Mouse (Mus musculus) stomach, postnatal 0 days (tissue): Measurements from ENCODE around the gene Sgca. TPM values are rescaled to one million over a fixed set of nuclear protein-coding genes. Genes with fewer than 3 reads are reported as not detected.

Experiments used
- ATAC-seq: fragments of 200-750 bp; cut with Nextera tagmentation; 2 replicates; pipeline ENCODE4 v1.8.0; 2017; ENCODE audit not compliant: low FRiP score, low TSS enrichment
- DNase-seq: peaks from one replicate; pipeline ENCODE4 v3.0.0-alpha.2; 2016; ENCODE audit warnings: low spot score
- H3K27ac ChIP-seq: fragments of 300-500 bp; sonication (generic); replicated peaks from 2 replicates; pipeline ENCODE4 v1.5.1; 2014; ENCODE audit warnings: mild to moderate bottlenecking, control low read depth
- H3K27me3 ChIP-seq: fragments of 300-500 bp; sonication (generic); 2 replicates; pipeline ENCODE4 v1.6.1; 2014; ENCODE audit warnings: low read length; ENCODE audit not compliant: control insufficient read depth, insufficient read depth
- H3K36me3 ChIP-seq: fragments of 300-500 bp; sonication (generic); 2 replicates; pipeline ENCODE4 v1.6.1; 2014; ENCODE audit warnings: low read length, mixed read lengths; ENCODE audit not compliant: control insufficient read depth, insufficient read depth
- H3K4me1 ChIP-seq: fragments of 300-500 bp; sonication (generic); replicated peaks from 2 replicates; pipeline ENCODE4 v1.6.1; 2014; ENCODE audit warnings: antibody characterized with exemption; ENCODE audit not compliant: control insufficient read depth, insufficient read depth
- H3K4me2 ChIP-seq: fragments of 300-500 bp; sonication (generic); replicated peaks from 2 replicates; pipeline ENCODE4 v1.6.1; 2014; ENCODE audit warnings: low read depth, mild to moderate bottlenecking, control low read depth, moderate library complexity
- H3K4me3 ChIP-seq: fragments of 300-500 bp; sonication (generic); 2 replicates; pipeline ENCODE4 v1.5.1; 2014; ENCODE audit warnings: low read depth, low read length, control low read depth
- H3K9ac ChIP-seq: fragments of 300-500 bp; sonication (generic); 2 replicates; pipeline ENCODE4 v1.6.1; 2014; ENCODE audit warnings: mild to moderate bottlenecking, low read length, control low read depth, mixed read lengths
- H3K9me3 ChIP-seq: fragments of 300-500 bp; sonication (generic); 2 replicates; pipeline ENCODE4 v1.6.1; 2016; ENCODE audit warnings: low read length; ENCODE audit not compliant: control insufficient read depth
- CTCF ChIP-seq: IDR thresholded peaks from 2 replicates; pipeline ENCODE4 v1.5.1; 2016; ENCODE audit warnings: antibody characterized with exemption, low read depth, mild to moderate bottlenecking, moderate library complexity
- EP300 ChIP-seq: optimal IDR thresholded peaks from 2 replicates; pipeline ENCODE3; 2016; ENCODE audit warnings: antibody characterized with exemption
- WGBS: fragments of 180-500 bp; shearing (Covaris S2); extraction: QIAGEN DNeasy Blood & Tissue Kit; methylation state at CpG from one replicate; pipeline ENCODE4 v1.1.7; 2014; 5-methylcytosine and 5-hydroxymethylcytosine counted together
- polyA plus RNA-seq: library from polyadenylated mRNA; unstranded; fragments of >200 nt; fragmentation: Nextera tagmentation; extraction: Ambion mirVana; gene quantifications from 2 replicates; pipeline ENCODE4 v1.2.1, GENCODE M21; 2015

Gene Sgca
- polyA plus RNA-seq, 1 experiment from 2014 or later: 0.47 TPM

DNA sequence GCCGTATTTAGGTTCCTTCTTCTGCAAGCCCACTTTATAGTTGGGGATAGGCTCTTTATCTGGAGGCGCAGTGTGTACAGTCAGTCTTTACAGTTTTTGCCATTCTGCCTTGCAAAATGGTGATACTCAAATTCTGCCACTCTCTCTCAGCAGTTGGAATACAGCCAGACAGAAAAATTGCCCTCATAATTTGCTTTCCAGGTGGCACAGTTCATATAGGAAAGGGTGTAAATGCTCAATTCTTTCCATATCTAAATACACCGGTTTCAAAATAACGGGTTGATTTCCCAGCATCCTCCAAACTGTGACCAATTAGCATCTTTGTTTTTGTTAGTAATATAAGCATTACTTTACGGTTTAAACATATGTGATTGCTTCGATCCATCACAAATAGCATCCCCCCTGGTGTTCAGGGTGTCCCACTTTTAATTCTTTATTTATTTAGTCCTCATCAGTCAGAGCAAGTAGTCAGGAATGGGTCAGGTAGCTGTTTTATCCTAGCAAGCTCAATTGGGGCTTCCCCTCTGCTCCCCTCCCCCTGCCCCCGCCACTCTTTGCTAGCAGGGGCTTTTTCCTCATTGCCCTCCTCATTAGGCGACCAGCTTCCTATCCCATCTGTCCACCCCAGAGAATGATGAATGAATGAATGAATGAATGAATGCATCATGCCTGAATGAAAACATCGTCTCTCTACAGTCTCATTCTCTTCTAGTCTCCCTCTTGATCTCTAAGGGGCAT is 2.2 kb upstream of the Sgca start:
- ATAC-seq: no peak
- Histone ChIP-seq H3K4me3 (no peak overlapping the region), H3K9ac (no peak overlapping the region)

DNA sequence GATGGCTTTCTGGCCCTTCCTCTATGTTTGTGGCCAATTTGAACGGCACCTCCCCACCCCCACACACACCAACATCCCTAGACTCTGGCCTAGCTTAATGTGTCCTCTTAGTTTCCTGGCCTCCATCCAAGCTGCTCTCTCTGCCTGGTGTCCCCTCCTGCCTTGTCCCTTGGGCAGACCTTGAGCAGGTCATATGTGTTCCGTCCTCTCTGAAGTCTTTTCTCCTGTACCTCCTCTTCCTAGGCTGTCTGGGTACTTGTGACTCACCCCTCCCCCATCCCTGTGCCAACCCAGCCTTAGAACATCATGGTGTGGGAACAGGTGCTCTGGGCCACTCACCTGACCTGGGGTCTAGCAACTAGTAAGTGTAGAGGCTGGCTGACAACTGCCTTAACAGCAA is 1.2 kb downstream of the Sgca start:
- Histone ChIP-seq H3K4me1 (no peaks in the 10 kb centered on the region), H3K4me2 (no peak overlapping the region), H3K4me3 (no peak overlapping the region), H3K36me3 (no peaks in the 10 kb centered on the region), H3K9ac (no peak overlapping the region), H3K9me3 (no peaks in the 10 kb centered on the region), H3K27ac (no peak overlapping the region), H3K27me3 (no peaks in the 10 kb centered on the region)
- DNase-seq (no peak), ATAC-seq (no peak)
- no peak for TF ChIP-seq EP300
- TF ChIP-seq CTCF: no peak
- WGBS: 75% methylated on average over 2 of the region's 2 CpGs

More for the DNA sequence above, 2.2 kb upstream of the Sgca start:
- Histone ChIP-seq H3K36me3 (no peaks in the 10 kb centered on the region), H3K4me2 (no peak overlapping the region), H3K4me1 (no peaks in the 10 kb centered on the region), H3K27me3 (no peaks in the 10 kb centered on the region), H3K9me3 (no peaks in the 10 kb centered on the region), H3K27ac (no peak overlapping the region)
- TF ChIP-seq CTCF (no peak), EP300 (no peak)
- WGBS: 37% methylated on average over 9 of the region's 9 CpGs
- DNase-seq: no peak

DNA sequence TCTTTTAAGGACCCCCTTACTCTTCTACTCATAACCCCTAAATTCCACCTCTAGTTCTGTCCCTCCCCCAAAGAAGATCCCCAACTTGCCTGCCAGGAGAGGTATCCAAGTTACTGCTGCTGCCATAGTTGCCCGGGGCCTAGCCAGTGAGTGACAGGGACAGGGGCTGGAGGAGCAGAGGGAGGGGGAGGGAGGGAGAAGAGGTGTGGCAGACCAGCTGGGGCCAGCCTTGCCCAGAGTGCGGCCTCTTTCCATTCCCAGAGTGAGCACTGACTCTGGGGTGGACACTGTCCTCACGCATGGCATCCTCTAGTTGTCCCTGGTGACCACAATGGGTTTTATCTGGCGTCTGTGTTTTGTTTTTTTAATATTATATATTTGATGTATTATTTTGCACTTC is 2.8 kb downstream of the Sgca start:
- Histone ChIP-seq H3K36me3 (no peaks in the 10 kb centered on the region), H3K9ac (no peak overlapping the region), H3K4me3 (no peak overlapping the region), H3K27ac (no peak overlapping the region), H3K9me3 (no peaks in the 10 kb centered on the region), H3K4me1 (no peaks in the 10 kb centered on the region), H3K4me2 (no peak overlapping the region), H3K27me3 (no peaks in the 10 kb centered on the region)
- no peak for TF ChIP-seq CTCF
- TF ChIP-seq EP300: no peak
- 48% methylated on average over 4 of the region's 4 CpGs for WGBS
- DNase-seq (no peak), ATAC-seq (no peak)

DNA sequence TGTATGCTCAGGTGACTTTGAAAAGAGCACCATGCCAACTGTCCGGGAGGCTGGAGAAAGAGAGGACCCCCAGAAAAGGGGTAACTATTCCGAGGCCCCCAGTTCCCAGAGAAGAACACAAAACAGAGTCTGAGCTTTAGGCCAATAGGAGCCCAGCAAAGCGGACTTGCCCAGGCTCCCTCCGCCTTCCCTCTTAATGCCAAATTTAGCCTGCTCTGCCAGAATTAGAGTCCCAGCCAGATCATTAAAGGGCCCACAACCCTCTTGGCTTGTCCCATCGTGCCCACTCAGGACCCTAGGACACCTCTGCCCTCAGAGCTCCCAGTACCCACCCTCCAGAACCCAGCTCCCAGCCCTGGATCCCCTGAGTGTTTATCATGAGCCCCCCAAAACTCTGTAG is 3.2 kb downstream of the Sgca start:
- H3K9me3 ChIP-seq: no peaks in the 10 kb centered on the region
- TF ChIP-seq EP300 (no peak), CTCF (no peak)
- DNase-seq: no peak
- H3K27ac ChIP-seq: no peak overlapping the region
- H3K9ac ChIP-seq: no peak overlapping the region
- H3K4me2 ChIP-seq: no peak overlapping the region
- WGBS: 52% methylated on average over 5 of the region's 5 CpGs
- no peak for ATAC-seq
- H3K4me1 ChIP-seq: no peaks in the 10 kb centered on the region
- no peaks in the 10 kb centered on the region for H3K27me3 ChIP-seq
- H3K36me3 ChIP-seq: no peaks in the 10 kb centered on the region
- H3K4me3 ChIP-seq: no peak overlapping the region

DNA sequence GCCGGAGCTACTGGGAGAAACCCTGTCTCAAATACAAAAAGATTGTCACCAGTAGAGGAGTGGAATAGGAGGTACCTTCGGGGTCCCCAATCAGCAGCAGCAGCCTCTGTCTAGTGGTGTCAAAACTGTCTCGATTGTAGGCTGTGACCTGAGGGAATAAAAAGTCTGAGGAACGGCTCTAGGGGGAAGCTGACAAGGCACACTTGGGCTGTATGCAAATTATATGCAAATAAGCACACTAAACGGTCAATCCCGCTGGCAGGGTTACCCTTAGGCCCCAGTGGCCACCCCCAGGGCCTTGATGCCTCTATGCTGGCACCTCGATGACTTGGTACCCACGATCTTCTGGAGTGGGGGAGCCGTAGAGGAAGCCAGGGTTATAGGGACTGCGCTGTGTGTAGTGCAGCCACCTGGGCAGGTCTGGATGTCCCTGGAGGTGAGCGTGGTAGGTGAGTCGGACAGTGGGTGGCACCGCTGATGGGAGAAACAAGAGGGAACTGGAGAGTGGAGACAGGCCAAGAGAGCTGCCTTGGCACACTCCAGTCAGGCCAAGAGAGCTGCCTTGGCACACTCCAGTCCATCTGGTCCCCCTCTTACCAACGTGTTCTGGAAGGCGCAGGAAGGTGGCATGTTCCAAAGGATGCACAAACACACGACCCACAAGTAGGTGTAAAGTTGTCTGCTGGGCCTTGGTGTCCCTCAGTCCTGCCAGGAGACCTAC is 4.1 kb downstream of the Sgca start:
- H3K4me3 ChIP-seq: no peak overlapping the region
- no peaks in the 10 kb centered on the region for H3K4me1 ChIP-seq
- H3K27ac ChIP-seq: no peak overlapping the region
- no peaks in the 10 kb centered on the region for H3K9me3 ChIP-seq
- H3K9ac ChIP-seq: no peak overlapping the region
- no peaks in the 10 kb centered on the region for H3K27me3 ChIP-seq
- TF ChIP-seq CTCF: no peak
- TF ChIP-seq EP300: no peak
- WGBS: 67% methylated on average over 16 of the region's 16 CpGs
- H3K36me3 ChIP-seq: no peaks in the 10 kb centered on the region
- H3K4me2 ChIP-seq: no peak overlapping the region
- DNase-seq (no peak), ATAC-seq (no peak)
